Mouse (Mus musculus): ENCODE results near the gene Nudt3.

Gene Nudt3

GRCm38 (mm10) chr17:27545991-27546390 lies 77.3 kb downstream of the Nudt3 start:
- DNase-seq (ENCODE audit: low spot score), result no peak

- DNase-seq (ENCODE audit: low spot score), result no peak
Observed at GRCm38 (mm10) chr17:27544551-27544950, 78.7 kb downstream of the Nudt3 start.

GRCm38 (mm10) chr17:27541984-27542383 lies 81.3 kb downstream of the Nudt3 start:
- no peak for DNase-seq (ENCODE audit: low spot score)

GRCm38 (mm10) chr17:27541261-27541660 lies 82.0 kb downstream of the Nudt3 start:
- DNase-seq (ENCODE audit: low spot score), result no peak

- DNase-seq (ENCODE audit: low spot score), result peak; percentile 77
Observed at GRCm38 (mm10) chr17:27534718-27535117, 88.6 kb downstream of the Nudt3 start.

GRCm38 (mm10) chr17:27533354-27533753 lies 89.9 kb downstream of the Nudt3 start:
- DNase-seq (ENCODE audit: low spot score), result no peak

GRCm38 (mm10) chr17:27532095-27532494 lies 91.2 kb downstream of the Nudt3 start:
- DNase-seq (ENCODE audit: low spot score), result no peak

All from adipocyte (in vitro differentiated cells).